Mouse (Mus musculus) neural tube, embryonic 13.5 days (tissue): ENCODE data around the gene Gbx1. TPM values are rescaled to one million over a fixed set of nuclear protein-coding genes. Genes with fewer than 3 reads are reported as not detected.
A peak's percentile ranks its signal among the peaks of the same experiment; 100 is the strongest.
"Not testable (repeated sequence)": the region's sequence is repeated elsewhere in the genome, so short reads cannot be mapped to it uniquely, and the experiment has no call there.

Source experiments
- ATAC-seq: fragments of 200-750 bp; cut with Nextera tagmentation; 2 replicates; pipeline ENCODE4 v1.8.0; 2017; ENCODE audit warnings: low read depth, mild to moderate bottlenecking, moderate TSS enrichment, moderate library complexity
- H3K27ac ChIP-seq: fragments of 300-500 bp; sonication (generic); replicated peaks from 2 replicates; pipeline ENCODE4 v1.5.1; 2015; ENCODE audit warnings: moderate library complexity, mild to moderate bottlenecking, inconsistent platforms
- H3K27me3 ChIP-seq: fragments of 300-500 bp; sonication (generic); 2 replicates; pipeline ENCODE4 v1.6.1; 2015; ENCODE audit warnings: mild to moderate bottlenecking, inconsistent platforms
- H3K36me3 ChIP-seq: fragments of 300-500 bp; sonication (generic); 2 replicates; pipeline ENCODE4 v1.6.1; 2015; ENCODE audit warnings: mild to moderate bottlenecking, inconsistent platforms
- H3K4me1 ChIP-seq: fragments of 300-500 bp; sonication (generic); replicated peaks from 2 replicates; pipeline ENCODE4 v1.6.1; 2015; ENCODE audit warnings: inconsistent platforms
- H3K4me2 ChIP-seq: fragments of 300-500 bp; sonication (generic); 2 replicates; pipeline ENCODE4 v1.6.1; 2015; ENCODE audit warnings: inconsistent platforms, mild to moderate bottlenecking, moderate library complexity
- H3K4me3 ChIP-seq: fragments of 300-500 bp; sonication (generic); 2 replicates; pipeline ENCODE4 v1.5.1; 2015; ENCODE audit warnings: mild to moderate bottlenecking, inconsistent platforms
- H3K9ac ChIP-seq: fragments of 300-500 bp; sonication (generic); 2 replicates; pipeline ENCODE4 v1.6.1; 2015; ENCODE audit warnings: moderate library complexity, mild to moderate bottlenecking, inconsistent platforms
- H3K9me3 ChIP-seq: fragments of 300-500 bp; sonication (generic); 2 replicates; pipeline ENCODE4 v1.6.1; 2016; ENCODE audit warnings: inconsistent platforms
- WGBS: fragments of 180-500 bp; shearing (Covaris S2); methylation state at CpG from one replicate; pipeline ENCODE4 v1.1.7; 2015; 5-methylcytosine and 5-hydroxymethylcytosine counted together
- polyA plus RNA-seq: library from polyadenylated mRNA; unstranded; fragments of >200 nt; fragmentation: Nextera tagmentation; extraction: Ambion mirVana; gene quantifications from 2 replicates; pipeline ENCODE4 v1.2.1, GENCODE M21; 2015

The Gbx1 gene
- 11.2 and 16.1 TPM in 2 replicates for polyA plus RNA-seq

DNA sequence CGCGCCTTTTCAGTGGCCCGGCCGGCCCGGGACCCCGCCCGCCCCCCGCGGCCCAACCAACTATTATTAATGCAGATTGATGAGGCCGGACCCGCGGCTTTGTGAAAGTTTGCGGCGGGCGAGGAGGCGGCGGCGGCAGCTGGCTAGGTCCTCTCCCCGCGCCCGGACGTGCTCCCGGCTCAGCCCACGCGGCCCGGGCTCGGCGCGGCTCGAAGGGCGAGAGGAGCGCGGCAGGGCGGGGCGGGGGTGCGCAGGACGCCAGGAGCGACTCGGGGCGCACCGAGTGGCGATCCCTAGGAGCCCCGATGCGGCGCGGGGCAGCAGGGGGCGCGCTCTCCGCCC is at the start of gene Gbx1:
Gene Gbx1 (minus strand): TSS at position 314 of the 342 bp plus-strand sequence.
- peak within 1 kb of the TSS; percentile 90 for H3K4me2 ChIP-seq
- H3K27ac ChIP-seq: peak within 1 kb of the TSS; percentile 78
- peak; percentile 24 for ATAC-seq
- H3K4me1 ChIP-seq: peaks cover 47% of the 10 kb centered on the region
- under 1% methylated on average over 42 of the region's 49 CpGs for WGBS
- H3K4me3 ChIP-seq: peak within 1 kb of the TSS; percentile 55
- H3K36me3 ChIP-seq: no peaks in the 10 kb centered on the region
- peak within 1 kb of the TSS; percentile 79 for H3K9ac ChIP-seq
- H3K27me3 ChIP-seq: peaks cover 87% of the 10 kb centered on the region
- H3K9me3 ChIP-seq: no peaks in the 10 kb centered on the region

DNA sequence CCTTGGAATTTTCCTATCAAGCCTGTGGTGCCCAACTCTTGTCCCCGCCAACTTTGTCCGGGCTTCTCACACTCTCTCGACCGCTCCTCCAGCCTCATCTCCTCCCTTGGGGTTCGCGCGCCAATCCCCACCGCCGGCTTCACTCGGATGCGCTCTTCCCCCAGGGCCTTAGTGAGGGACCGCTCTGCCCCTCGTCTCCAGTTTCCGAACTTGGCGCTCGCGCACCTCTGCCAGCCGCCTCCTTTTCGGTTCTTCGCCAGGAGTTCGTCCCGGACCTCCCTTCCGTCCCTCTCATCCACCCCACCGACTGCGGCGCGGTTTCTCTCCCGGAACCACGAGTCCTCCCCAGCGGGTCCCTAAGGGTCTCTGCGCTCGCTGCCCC is 49.8 kb upstream of the Gbx1 start:
- ATAC-seq: peak; percentile 32; the same call in 1 of the 2 replicates
- H3K36me3 ChIP-seq: peaks cover 35% of the 10 kb centered on the region
- H3K4me1 ChIP-seq: peaks cover 24% of the 10 kb centered on the region
- no peaks in the 10 kb centered on the region for H3K27me3 ChIP-seq
- WGBS: under 1% methylated on average over 32 of the region's 32 CpGs
- H3K9me3 ChIP-seq: no peaks in the 10 kb centered on the region
- peak overlapping the region; percentile 57; the same call in 1 of the 2 replicates for H3K27ac ChIP-seq
- H3K4me2 ChIP-seq: peak overlapping the region; percentile 82
- peak overlapping the region; percentile 52 for H3K4me3 ChIP-seq
- peak overlapping the region; percentile 74 for H3K9ac ChIP-seq

GRCm38 (mm10) chr5:24575948-24576347 is 48.9 kb upstream of the Gbx1 start:
- 83% methylated on average over 1 of the region's 1 CpGs for WGBS
- Histone ChIP-seq H3K4me2 (peak overlapping the region; percentile 82), H3K9ac (peak overlapping the region; percentile 74; the same call in 1 of the 2 replicates), H3K27ac (no peak overlapping the region), H3K27me3 (no peaks in the 10 kb centered on the region), H3K4me1 (peaks cover 24% of the 10 kb centered on the region), H3K4me3 (peak overlapping the region; percentile 52), H3K36me3 (peaks cover 43% of the 10 kb centered on the region), H3K9me3 (no peaks in the 10 kb centered on the region)
- no peak for ATAC-seq

- Histone ChIP-seq H3K27ac (no peak within 1 kb of the TSS), H3K4me2 (no peak within 1 kb of the TSS), H3K9me3 (peaks cover 4% of the 10 kb centered on the region; the same call in 1 of the 2 replicates), H3K36me3 (no peaks in the 10 kb centered on the region), H3K4me1 (peaks cover 10% of the 10 kb centered on the region), H3K4me3 (no peak within 1 kb of the TSS), H3K27me3 (peaks cover 6% of the 10 kb centered on the region), H3K9ac (no peak within 1 kb of the TSS)
- WGBS: 85% methylated on average over 2 of the region's 2 CpGs
- ATAC-seq: no peak
Measured at GRCm38 (mm10) chr5:24556709-24557108, 29.7 kb upstream of the Gbx1 start, which contains the start of gene 4931409K22Rik. TSS of gene 4931409K22Rik (minus strand) at chr5:24556809.

GRCm38 (mm10) chr5:24555335-24555734 is 28.3 kb upstream of the Gbx1 start:
- H3K4me1 ChIP-seq: peaks cover 23% of the 10 kb centered on the region
- ATAC-seq, H3K27ac ChIP-seq, H3K27me3 ChIP-seq, H3K9me3 ChIP-seq, H3K4me2 ChIP-seq, H3K4me3 ChIP-seq, H3K36me3 ChIP-seq, H3K9ac ChIP-seq: not testable (repeated sequence)
- WGBS: 97% methylated on average over 7 of the region's 7 CpGs

DNA sequence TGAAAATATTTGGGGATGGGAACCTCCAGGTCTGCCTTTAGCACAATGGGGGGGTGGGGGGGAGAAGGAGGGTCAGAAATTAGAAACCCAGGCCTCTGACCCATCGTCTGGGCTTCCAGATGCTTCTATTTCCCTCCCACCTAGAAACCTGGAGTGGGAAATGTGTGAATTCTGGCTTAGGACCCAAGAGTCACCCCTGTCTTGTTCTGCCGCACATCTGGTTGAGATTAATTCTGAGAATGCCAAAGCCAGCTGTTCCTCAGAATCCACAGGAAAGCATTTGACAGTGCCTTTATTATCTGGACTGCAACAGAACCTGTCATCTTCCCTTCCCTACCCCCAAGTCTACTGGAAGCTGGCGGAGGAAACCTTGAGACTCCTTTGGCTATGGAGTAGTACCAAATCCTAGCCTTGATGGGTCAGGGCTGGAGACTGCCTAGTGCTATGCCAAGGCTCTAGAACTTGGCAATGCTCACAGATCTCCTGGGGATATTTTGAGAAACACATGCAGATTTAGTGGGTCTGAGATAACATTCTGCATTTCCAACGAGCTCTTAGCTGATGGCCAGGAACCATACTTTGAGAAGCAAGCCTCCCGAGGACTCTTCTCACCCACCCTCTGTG is 26.7 kb upstream of the Gbx1 start:
- Histone ChIP-seq H3K36me3 (no peaks in the 10 kb centered on the region), H3K4me1 (peaks cover 31% of the 10 kb centered on the region), H3K9me3 (peaks cover 4% of the 10 kb centered on the region; the same call in 1 of the 2 replicates), H3K27ac (no peak overlapping the region), H3K4me3 (no peak overlapping the region), H3K9ac (no peak overlapping the region), H3K4me2 (no peak overlapping the region), H3K27me3 (peaks cover 6% of the 10 kb centered on the region)
- 78% methylated on average over 5 of the region's 5 CpGs for WGBS
- no peak for ATAC-seq

- Histone ChIP-seq H3K4me2 (peak overlapping the region; percentile 41), H3K4me1 (peaks cover 31% of the 10 kb centered on the region), H3K9me3 (peaks cover 4% of the 10 kb centered on the region; the same call in 1 of the 2 replicates), H3K4me3 (no peak overlapping the region), H3K27ac (peak overlapping the region; percentile 79), H3K9ac (peak overlapping the region; percentile 4; the same call in 1 of the 2 replicates), H3K27me3 (peaks cover 6% of the 10 kb centered on the region), H3K36me3 (no peaks in the 10 kb centered on the region)
- ATAC-seq: peak; percentile 30; the same call in 1 of the 2 replicates
- 39% methylated on average over 2 of the region's 2 CpGs for WGBS
Measured at GRCm38 (mm10) chr5:24551317-24551688, 24.3 kb upstream of the Gbx1 start.

DNA sequence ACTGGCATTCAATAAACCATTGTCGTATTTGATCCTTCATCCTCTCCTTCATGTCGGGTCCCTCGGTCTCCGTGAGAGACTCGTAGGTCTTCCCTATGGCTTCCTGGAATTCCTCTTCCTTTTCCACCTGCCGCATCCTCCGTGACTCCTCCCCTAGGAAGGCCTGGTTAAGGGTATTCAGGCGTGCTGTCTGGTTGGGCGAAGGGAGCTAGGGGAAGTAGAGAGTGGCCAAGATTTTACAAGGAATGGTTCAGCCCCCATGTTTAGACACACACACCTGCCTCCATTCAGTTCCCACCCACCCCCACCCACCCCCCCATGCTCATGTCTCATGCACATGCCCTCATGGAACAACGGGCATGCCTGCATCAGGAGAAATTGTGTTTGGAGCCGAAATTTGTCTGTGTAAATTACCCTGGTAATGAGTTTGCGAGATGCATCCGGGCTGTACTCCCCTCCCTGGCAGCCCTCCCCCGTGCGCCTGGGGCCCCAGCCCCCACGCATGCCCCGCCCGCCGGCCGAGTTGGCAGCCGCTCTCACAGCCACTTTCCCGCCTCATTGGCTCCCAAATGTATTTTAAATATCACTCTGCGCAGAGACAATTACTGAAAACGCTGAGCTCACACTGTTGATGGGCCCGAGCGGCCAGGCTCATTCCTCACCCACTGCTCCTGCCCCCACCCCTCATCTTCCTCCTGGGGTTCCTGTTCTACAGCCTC is 23.8 kb upstream of the Gbx1 start:
- Histone ChIP-seq H3K27ac (peak overlapping the region; percentile 79), H3K4me1 (peaks cover 31% of the 10 kb centered on the region), H3K9me3 (peaks cover 1% of the 10 kb centered on the region; the same call in 1 of the 2 replicates), H3K36me3 (no peaks in the 10 kb centered on the region), H3K4me2 (peak overlapping the region; percentile 41), H3K27me3 (peaks cover 6% of the 10 kb centered on the region), H3K4me3 (no peak overlapping the region), H3K9ac (peak overlapping the region; percentile 4; the same call in 1 of the 2 replicates)
- peak; percentile 89 for ATAC-seq
- WGBS: 18% methylated on average over 26 of the region's 26 CpGs

DNA sequence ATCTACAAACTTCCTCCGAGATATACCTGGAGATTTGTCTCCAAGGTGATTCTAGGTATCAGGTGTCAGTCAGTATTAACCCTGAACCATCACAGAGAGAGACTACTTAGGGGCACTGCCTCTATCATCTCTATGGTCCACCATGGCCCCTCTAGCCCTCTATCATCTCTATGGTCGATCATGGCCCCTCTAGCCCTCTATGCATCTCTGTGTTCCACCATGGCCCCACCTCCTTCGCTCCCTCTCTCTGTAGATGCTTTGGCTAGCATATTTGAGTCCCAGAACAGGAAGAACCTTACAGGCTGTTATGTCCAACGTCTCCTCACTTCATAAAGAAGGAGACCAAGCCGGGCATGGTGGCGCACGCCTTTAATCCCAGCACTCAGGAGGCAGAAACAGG is 15.6 kb upstream of the Gbx1 start:
- Histone ChIP-seq H3K4me3 (no peak overlapping the region), H3K27me3 (no peaks in the 10 kb centered on the region; the same call in 1 of the 2 replicates), H3K9me3 (no peaks in the 10 kb centered on the region), H3K36me3 (no peaks in the 10 kb centered on the region), H3K4me1 (peaks cover 19% of the 10 kb centered on the region), H3K9ac (no peak overlapping the region), H3K4me2 (no peak overlapping the region), H3K27ac (no peak overlapping the region)
- ATAC-seq: no peak
- WGBS: 79% methylated on average over 7 of the region's 7 CpGs

DNA sequence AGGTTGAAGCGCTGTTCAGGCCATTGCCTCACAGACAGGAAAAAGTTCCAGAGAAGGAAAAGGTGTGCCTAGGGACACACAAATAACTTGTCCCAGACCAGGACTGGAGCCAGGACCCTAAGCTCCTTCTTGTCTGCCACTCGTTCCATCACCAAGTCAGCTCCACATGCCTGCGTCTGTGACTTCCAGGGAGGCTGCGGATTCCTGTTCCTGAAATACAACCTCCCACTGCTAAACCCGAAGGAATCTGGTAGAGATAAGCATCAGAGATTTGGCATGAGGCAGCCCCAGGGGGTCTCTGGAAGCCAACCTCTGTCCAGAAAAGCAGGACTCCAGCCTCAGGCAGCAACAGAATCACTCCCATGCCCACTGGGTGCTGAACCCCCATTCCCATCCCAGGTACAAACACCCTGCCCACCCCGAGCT is 14.2 kb upstream of the Gbx1 start:
- no peak overlapping the region for H3K27ac ChIP-seq
- H3K4me1 ChIP-seq: peaks cover 27% of the 10 kb centered on the region
- 51% methylated on average over 6 of the region's 6 CpGs for WGBS
- no peaks in the 10 kb centered on the region for H3K9me3 ChIP-seq
- H3K9ac ChIP-seq: no peak overlapping the region
- no peak for ATAC-seq
- no peaks in the 10 kb centered on the region for H3K36me3 ChIP-seq
- peaks cover 4% of the 10 kb centered on the region; the same call in 1 of the 2 replicates for H3K27me3 ChIP-seq
- H3K4me3 ChIP-seq: no peak overlapping the region
- H3K4me2 ChIP-seq: peak overlapping the region; percentile 20; the same call in 1 of the 2 replicates

DNA sequence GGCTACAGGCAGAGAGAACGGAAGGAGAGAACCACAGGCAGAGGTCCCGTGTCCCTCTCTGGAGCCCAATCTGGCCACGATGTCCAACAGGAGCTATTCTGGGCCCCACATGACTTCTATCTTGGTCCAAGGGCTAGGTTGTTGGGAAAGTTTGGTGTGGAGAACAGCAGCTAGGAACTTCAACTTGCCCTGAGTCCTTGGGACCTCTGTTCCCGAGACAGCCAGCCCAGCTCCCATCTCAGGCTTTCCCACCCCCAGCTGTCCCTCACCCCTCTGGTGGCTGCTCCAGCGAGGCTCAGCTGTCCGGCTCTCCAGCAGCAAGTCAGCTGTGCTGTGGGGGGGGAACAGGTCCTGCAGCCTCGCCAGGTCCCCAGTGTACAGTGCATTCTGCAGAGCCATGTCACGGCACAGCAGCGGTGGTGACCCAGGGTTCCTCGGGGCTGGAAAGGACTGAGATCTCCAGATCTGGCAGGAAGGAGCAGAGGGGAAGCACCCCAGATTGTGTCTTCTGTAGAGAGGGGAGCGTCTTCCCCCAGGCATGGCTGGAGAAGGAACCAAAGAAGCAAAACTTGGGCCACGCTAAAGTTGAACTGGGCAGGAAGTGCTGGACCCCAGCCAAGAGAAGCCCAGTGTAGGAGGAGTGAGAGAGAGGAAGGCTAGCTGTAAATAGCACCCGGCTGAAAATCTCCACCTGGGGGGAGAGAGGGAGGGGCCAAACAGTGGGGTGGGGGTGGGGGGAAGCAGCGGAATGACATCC is 13.6 kb upstream of the Gbx1 start, which contains the start of gene Asb10:
Gene Asb10 (minus strand): TSS at position 592 of the 757 bp plus-strand sequence.
- peak within 1 kb of the TSS; percentile 20 for H3K4me2 ChIP-seq
- H3K9ac ChIP-seq: no peak within 1 kb of the TSS
- H3K27me3 ChIP-seq: peaks cover 6% of the 10 kb centered on the region; the same call in 1 of the 2 replicates
- ATAC-seq: no peak
- no peak within 1 kb of the TSS for H3K27ac ChIP-seq
- peaks cover 27% of the 10 kb centered on the region for H3K4me1 ChIP-seq
- WGBS: 38% methylated on average over 14 of the region's 14 CpGs
- no peaks in the 10 kb centered on the region for H3K36me3 ChIP-seq
- H3K9me3 ChIP-seq: no peaks in the 10 kb centered on the region
- no peak within 1 kb of the TSS for H3K4me3 ChIP-seq
